Mouse (Mus musculus): ENCODE measurements at regions not wholly inside any gene's neighbourhood (a gene's known extent, or its start where the extent isn't known, plus 50 kb on each side); places are given as distances from the start of the nearest gene placed in this dataset.

DNA sequence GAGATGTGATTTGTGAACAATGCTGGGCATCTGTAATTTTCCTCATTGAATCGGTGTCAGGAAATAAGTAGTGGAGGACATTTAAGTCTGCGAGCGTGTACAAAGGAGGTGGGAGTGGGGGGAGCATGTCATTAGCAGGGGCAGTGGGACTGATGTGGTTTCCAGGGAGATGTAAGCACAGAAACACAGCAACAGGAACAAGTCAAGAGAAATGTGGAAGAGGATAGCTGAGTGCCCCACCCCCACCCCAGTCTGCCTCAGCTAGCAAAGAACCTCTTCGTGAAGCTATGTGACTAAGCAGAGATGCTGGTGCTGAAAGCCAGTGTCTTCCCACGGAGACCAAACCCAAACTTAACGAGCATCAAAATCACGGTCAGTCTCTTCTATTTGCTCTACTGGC is 151.9 kb downstream of the Drd1 start:
- DNase-seq (ENCODE audit: low spot score in 2 of 2) = no peak

DNA sequence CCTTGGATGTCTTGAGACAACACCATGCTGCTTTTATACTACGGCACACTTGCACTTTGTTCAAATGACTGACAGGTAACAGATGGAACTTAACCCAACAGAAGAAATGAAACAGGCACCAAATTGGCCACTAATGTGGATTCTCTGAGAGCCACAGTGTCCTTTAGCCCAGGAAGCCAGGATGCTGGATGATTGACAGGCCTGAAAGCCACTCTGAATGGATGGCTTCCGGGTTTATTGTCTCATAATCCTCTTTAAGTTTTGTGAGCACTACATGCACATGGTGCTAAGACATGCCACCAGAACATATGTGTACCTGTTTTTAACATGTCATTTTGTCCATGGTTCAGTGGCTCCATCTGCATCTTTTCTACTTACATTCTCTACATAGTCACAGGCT is 152.7 kb downstream of the Drd1 start:
- no peak for DNase-seq (ENCODE audit: low spot score in 2 of 2)

DNA sequence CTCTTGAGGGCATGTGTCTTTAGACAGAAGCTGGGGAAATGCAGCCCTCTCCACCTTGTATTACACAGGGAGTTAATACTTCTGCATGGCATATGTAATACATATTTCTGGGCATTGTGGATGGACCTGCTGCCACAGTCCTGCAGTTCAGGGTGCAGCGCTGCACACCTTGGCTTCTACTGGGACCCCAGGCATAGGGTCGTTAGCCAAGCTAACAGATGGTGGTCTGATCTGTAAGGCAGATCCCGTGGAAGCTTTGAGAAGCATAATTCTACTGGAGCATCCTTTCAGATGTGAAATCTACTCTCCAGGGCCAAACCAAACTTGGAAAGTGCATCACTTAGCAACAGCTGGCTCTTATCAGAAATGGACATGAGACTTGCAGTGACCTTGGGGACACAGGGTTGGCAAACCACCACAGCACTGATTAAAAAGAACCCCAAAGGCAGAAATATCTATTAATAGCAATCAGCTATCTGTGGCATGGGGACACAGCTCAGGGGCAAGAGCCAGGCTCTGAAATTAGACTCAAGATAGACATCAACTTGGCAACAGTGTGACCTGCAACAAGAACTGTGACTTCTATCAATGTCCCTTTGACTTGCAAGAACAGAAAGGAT is 155.0 kb downstream of the Drd1 start:
- DNase-seq (ENCODE audit: low spot score in 2 of 2) = no peak

DNA sequence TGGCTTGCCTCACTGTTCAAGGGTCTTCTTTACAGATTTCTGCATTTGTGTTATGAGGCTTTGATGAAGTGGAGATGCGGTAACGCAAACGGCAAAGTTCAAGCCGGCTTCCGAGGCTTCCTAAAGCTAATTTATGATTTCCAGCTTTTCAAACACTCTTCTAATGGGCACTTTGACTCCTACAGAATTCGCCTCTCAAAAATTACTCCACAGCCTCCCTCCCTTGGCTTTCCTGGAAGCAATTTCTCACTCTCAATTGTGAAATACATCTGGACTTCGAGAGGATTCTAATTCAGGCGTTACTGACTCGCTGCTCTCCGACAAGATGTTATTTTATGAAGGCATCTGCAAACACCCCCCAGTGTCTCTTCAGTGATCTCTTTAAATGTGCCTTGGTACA is 157.2 kb downstream of the Drd1 start:
- DNase-seq (ENCODE audit: low spot score in 2 of 2) = no peak

DNA sequence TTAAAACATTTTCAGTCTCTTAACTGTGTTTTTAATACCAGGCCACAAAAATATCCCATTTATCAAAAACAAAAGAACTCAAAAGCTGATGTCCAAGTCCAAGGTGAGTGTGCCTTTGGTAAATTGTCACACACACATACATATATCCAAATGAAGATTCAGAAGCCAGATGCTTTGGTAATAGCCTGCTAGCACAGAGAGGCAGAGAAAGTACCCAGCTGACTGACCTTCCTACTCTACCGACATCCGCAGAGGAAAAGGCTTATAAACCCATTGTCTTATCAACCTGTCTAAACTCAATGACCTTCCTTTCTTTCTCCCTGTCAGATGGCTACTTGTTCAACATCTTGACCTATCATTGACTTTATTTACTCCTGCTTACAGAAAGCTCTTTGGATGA is 158.3 kb downstream of the Drd1 start:
- no peak for DNase-seq (ENCODE audit: low spot score in 2 of 2)

DNA sequence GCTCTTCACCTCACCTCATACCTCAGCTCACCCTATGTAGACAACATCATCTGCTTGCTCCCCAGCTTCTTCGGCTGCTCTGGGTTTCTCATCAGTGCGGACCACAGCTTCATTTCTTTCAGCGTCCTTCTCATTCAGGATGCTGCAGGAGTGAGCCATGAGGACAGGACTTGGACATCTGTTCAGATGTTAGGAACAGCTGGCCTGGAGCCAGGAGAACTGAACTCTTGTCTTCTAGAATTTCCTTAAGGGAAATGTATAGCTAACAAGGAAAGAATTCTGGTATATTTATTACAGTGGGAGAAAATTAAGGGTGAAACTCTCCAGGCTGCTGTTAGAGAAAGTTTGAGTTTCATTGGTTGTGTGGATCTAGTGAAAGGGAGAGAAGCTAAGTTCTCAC is 167.1 kb downstream of the Drd1 start:
- no peak for DNase-seq (ENCODE audit: low spot score in 2 of 2)

DNA sequence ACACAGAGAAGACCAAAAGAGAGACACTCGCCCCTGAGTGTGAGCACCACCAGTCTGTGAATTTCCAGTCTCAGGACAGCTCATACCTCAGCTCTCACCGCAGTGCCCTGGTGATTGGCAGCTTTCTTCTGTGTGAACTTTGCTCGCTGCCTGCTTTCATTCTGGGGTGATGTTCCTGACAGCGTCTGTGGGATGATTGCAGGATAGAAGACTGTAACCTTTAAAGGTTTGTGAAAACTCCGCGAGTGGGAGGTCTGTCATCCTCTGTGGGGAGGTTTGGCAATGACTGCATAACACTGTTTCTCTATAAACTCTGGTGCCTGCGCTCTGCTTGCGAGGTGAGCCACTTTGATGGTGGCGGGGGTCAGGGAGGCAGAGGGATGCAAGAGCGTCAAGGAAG is 169.7 kb downstream of the Drd1 start:
- DNase-seq (ENCODE audit: low spot score in 2 of 2) = no peak

DNA sequence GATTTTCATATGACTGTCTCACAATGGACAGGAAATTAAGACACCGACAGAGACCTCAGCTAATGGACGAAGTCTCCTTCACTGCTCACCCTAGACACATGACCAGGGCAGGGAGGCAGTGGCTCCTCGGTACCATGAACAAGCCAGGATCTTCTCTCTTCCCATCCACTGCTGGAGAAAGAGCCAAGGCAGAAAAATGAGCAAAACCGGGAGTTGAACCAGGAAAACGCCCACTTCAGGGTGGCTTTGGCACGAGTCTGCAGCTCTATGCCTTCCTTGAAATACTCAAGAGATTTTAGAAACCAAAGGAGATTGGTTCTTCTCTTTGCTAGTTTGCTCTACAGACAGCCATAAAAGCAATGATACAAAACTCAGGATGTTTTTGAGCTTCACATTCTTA is 172.3 kb downstream of the Drd1 start:
- no peak for DNase-seq (ENCODE audit: low spot score in 2 of 2)

DNA sequence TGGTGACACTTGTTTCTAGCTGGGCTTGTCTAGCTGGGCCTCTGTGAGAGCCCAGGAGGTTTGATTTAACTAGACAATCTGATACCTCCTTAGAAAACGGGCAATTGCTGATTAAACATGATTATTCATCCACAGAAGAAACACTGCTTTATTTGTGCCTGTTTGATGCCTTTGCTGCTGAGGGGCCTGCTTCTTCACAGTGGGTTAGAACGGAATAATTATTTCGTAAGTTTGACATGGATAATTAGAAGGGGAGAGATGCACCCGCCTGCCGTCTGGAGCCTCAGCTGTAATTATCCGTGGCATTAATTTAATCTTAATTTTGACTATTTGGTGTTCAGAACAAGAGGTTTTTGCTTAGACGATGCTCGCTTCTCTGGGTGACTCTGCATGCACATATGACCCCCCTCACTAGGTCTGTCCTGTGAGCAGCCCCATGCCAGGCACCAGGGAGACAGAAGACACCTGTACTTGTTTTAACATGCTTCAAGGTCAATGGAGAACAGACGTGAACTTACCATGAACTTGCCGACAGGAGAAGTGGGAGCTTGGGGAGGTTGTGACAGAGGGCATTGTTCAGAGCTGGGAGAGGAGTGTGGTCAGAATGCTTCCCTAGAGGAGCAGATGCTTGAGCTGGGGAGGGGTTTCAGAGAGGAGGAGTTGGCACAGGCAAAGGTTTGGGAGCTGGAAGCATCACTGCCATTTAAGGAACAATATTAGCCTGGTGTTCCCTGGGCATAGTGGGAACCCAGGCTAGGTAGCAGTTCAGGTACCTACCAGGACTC is 174.8 kb downstream of the Drd1 start:
- DNase-seq (ENCODE audit: low spot score in 2 of 2) = no peak

DNA sequence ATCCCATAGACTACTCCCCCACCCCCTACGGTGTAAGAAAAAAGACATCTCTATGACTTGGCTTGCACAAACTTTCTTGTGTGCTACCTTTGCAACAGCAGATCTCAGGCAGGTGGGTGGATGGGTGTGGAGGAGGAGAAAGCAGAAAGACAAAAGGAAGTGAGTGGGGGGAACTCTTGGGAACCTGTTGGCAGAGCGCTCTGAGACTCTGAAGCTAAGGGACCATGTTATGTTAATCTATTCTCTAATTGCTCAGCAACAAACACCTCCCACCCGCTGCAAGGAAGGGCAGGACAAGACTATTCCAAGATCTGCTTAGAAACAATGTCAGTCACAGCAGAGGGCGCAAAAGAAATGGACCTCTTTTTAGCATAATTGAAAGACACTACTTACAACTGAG is 180.0 kb downstream of the Drd1 start:
- DNase-seq (ENCODE audit: low spot score in 2 of 2) = no peak

DNA sequence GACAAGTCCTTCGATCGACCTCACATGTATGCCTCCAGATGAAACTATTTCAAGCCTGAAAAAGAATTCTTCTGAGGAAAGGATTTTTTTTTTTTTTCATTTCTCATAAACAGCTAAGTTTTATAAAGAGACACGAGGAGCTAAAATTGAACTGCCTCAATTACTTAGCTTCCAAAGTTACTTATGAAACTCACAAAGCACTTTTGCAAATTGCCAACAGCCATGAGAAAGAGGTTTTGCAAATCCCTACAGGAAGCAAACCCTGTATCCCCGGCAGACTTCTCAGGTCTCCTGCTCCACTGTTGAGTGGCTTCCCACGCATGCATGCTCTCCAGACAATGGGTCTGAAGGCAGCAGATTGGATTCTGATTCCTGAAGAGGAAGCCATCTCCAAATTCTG is 190.2 kb downstream of the Drd1 start:
- DNase-seq (ENCODE audit: low spot score in 2 of 2) = no peak

DNA sequence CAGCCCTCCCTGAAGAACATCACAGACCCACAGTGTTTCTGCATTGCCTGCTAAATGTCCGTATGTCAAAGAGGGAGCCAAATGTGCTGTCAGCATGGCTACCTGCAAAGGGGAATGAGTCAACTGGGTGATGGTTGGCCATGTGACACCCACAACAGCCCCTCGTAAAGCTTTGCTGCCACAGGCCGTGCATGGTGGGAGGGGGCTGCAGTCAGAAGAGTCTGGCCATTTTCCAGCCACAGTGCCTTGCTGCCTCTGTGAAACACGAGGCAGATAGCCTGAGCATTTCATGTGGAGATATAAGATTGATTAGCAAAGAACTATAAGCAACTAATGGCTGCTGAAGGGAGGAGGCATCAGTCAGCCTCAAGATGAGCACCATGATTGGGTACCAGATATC is 193.2 kb downstream of the Drd1 start:
- no peak for DNase-seq (ENCODE audit: low spot score in 2 of 2)

DNA sequence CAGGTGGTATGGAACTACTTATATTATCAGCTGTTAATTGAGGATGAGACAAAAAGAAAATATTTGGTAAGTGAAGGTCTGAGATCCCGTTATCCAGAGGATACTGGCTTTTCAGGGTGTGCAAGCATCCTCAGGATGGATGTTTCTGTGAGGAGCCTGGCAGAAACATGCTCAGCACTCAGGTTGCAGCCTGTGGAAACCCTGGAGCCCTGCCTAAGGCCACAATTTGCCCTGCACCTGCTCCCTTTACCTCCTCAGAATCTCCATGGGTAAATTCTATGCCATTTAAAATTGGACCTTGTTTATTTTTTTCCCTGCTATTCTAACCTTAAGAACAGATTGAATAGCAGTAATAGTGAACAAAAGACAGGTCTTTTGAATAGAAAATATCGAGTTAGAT is 201.3 kb downstream of the Drd1 start:
- DNase-seq (ENCODE audit: low spot score in 2 of 2) = no peak

DNA sequence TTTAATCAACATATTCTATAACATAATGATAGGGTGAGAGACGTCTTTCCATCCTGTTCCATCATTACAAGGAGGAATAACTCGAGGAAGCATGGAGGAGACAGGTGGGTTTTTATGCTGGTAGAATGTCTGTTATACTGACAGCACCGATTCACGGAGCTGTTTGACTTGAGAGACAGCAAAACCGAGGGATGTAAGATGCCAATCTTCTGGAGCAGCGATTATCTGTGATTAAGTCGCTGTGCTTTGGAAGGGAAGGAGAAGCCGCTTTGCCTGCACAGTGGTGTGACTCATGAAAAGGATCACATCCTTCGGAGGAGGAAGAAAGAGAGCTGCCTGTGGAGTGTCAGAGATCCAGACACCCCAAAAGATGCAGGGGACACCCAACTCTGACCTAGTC is 205.4 kb downstream of the Drd1 start:
- DNase-seq (ENCODE audit: low spot score in 2 of 2) = no peak

DNA sequence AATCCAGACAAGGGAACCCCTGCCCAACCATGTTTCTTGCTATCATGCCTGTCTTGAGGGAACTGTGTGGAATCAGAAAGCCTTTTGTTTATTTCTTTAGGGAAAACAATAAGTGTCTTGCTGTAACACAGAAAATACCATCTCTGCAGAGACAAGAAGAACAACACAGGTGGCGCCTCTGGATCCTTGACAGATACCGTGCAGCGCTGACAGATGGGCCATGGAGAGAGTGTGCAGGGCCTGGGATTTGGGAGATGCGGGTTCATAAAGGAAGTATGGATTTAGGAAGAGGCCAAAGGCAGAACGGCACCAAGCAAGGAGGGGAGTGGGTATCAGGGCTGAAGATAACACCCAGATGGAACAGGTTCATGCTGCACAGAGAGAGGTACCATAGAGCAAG is 209.3 kb downstream of the Drd1 start:
- DNase-seq (ENCODE audit: low spot score in 2 of 2) = no peak

DNA sequence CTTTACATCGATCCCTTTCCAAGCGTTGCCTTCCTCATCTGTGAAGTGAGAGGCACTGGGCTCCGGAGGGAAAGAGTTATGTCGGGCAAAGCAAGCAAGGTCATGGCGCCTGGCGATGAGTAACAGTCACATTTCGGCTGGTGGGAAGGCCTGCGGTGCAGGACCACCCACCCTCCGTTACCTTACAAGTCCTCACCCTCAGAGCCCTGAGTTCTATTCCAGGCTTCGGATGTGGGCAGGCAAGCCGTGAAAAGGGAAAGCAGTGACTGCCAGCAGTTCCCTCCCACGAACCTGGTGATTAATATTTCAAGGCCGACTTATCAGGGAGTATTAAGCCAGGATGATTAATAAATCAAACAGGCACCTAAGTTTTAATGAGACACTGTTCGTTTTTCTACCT is 209.7 kb downstream of the Drd1 start:
- DNase-seq (ENCODE audit: low spot score in 2 of 2) = peak in 1 of 2 experiments; percentile 30

DNA sequence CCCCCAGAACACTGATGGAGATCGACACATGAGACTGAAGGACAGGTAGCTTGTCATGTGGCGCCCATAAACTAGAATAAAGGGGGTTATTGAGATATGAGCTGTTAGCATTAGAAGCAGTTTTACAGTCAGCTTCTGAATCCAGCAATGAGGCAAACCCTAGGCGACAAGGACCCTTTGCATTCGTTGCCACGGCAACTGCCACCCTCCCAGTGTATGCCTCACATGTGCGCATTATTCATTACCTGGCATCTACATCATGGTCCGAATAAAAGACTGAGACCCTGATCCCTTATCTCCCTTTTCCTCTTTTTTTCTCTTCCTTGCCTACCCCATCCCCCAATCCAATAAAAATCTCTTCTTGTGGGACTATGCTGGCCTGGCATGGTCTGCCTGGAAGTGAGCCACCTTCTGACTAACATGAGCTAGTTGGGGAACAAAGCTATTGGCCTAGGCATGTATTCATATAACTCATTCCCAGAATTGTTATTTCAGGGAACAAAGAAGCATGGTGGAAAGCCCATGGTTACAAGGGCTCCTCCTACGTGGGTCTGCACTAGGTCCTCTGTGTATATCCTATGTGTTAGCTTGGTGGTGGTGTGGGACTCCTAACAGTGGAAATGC is 229.4 kb downstream of the Drd1 start:
- peak in 1 of 2 experiments; percentile 34 for DNase-seq (ENCODE audit: low spot score in 2 of 2)

DNA sequence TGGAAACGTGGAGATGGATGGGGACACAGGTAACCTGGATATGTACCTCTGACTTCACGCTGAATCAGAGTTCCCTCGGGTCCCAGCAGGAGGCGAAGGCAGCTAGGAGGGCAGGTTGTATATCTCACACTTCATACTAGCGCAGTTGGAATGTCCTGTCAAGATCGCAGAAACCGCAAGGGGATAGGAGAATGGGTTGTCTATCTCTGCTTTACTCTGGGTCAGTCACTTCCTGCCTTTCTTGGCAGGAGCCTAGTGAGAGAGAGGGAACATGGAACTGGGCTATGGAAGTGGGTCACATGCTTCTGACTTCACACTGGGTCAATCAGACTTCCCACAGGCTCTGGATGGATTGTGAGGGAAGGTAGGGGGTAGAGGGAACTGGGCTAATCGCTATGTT is 233.4 kb downstream of the Drd1 start:
- no peak for DNase-seq (ENCODE audit: low spot score in 2 of 2)

DNA sequence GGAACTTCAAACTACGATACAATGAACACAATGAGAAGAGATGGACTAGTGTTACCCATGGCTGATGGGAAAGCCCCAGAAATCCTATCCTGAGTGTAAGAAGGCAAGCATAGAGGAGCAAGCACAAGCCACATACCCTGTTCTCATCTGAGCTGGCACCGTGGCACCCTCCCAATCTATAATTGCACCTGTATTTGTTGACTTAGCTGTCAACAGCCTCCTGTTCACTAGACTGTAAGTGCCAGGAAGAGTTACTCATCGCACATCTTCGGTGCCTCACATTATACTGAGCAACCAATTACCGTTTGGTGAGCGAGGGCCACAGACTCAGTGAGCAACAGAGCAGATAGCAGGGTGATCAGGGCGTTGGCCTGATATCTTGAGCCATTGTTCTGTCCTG is 239.9 kb downstream of the Drd1 start:
- no peak for DNase-seq (ENCODE audit: low spot score in 2 of 2)

DNA sequence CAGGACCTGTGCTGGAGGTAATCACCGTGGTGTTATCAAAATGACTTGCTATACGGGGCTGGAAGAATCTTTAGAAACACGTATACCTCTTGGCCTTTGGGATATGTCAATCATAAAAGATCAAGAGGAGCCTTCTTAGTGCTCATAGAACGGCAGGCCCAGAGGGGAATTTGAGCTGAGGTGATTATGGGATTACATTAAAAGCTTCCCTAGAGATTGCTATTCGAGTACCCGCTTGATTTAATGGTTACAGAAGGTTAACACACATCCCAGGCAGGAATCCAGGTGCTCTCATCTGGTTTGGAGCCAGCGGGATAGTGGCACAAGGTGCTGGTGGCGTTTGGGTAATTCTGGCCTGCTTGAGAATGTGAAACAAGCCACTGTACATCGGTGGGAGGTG is 241.4 kb downstream of the Drd1 start:
- no peak for DNase-seq (ENCODE audit: low spot score in 2 of 2)

DNA sequence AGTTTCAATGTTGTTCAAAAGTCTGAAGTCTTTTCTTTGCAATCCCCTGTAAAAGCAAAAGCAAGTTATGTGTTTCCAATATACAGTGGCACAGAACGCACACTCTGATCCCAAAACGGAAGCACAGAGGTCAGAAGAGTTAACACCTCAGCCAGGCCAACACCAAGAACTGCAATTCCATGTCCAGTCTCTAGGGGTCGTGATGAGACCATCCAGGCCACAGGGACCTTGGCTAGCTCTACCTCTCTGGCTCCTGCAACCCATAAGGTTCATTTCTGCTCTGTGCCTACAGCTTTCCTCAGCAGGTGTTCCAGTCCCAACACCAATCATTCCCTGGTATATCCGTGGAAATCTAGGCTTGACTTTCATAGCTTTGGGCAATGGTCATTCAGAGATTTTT is 243.6 kb downstream of the Drd1 start:
- peak in 1 of 2 experiments; percentile 40 for DNase-seq (ENCODE audit: low spot score in 2 of 2)

DNA sequence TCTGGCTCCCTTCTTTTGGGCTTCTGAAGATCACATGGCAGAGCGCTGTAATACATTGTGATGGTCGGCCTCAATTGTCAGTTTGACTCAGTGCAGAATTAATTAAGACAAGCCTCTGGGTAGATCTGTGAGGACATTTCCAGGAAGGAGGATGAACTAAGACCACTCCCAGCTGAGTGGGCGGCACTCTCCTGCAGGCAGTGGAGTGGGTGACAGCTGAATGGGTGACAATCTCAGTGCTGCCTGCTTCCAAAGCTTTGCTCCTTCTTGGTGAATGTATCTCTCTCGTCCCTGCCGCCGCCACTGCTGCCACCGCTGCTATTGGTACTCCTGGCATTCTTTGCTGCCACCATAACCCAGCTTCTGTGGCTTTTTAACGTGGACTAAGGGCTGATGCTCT is 244.4 kb downstream of the Drd1 start:
- DNase-seq (ENCODE audit: low spot score in 2 of 2) = no peak

All from layer of hippocampus, adult 8-10 months (tissue).